Mouse (Mus musculus) CH12.LX (cell line): Measurements from ENCODE around the gene Slc26a1. TPM values are rescaled to one million over a fixed set of nuclear protein-coding genes. Genes with fewer than 3 reads are reported as not detected.
A peak's percentile ranks its signal among the peaks of the same experiment; 100 is the strongest.

Experiments
- DNase-seq: peaks from one replicate; pipeline ENCODE4 v3.0.0-alpha.2; 2013; ENCODE audit errors: extremely low read depth
- H3K27ac ChIP-seq: 2 replicates; pipeline ENCODE4 v1.5.1; 2012; ENCODE audit warnings: low read depth, mild to moderate bottlenecking, control low read depth, moderate library complexity; ENCODE audit not compliant: insufficient read depth
- H3K27me3 ChIP-seq: replicated peaks from 2 replicates; pipeline ENCODE3; 2012; ENCODE audit warnings: inconsistent platforms
- H3K36me3 ChIP-seq, 2 experiments: replicated peaks in 1 of 2; 2 replicates each; pipeline versions ENCODE3 to v1.6.1; 2012; ENCODE audit warnings: inconsistent platforms in 1 of 2, low read length in 1 of 2, mild to moderate bottlenecking in 1 of 2, mixed read lengths in 1 of 2, moderate library complexity in 1 of 2; ENCODE audit not compliant: control insufficient read depth in 1 of 2, insufficient read depth in 1 of 2
- H3K4me1 ChIP-seq, 2 experiments: 2 replicates each; pipeline ENCODE4 v1.6.1; 2012; ENCODE audit warnings: inconsistent platforms in 1 of 2, moderate library complexity in 1 of 2; ENCODE audit not compliant: insufficient read depth in 2 of 2, control insufficient read depth in 1 of 2
- H3K4me2 ChIP-seq: 2 replicates; pipeline ENCODE4 v1.6.1; 2012; ENCODE audit warnings: low read depth, mild to moderate bottlenecking, control low read depth; ENCODE audit not compliant: poor library complexity, insufficient read depth, severe bottlenecking
- H3K4me3 ChIP-seq, 3 experiments: fragments of 150-350 bp in 1 of 3; sonication (generic) in 1 of 3; replicated peaks in 1 of 3; 2 replicates each; pipeline versions ENCODE3 to v1.5.1; 2011 to 2012; ENCODE audit warnings: low read depth in 2 of 3, low read length in 2 of 3, mild to moderate bottlenecking in 2 of 3, moderate library complexity in 2 of 3, control low read depth in 1 of 3, improper control_type of control experiment in 1 of 3, inconsistent platforms in 1 of 3, mixed read lengths in 1 of 3; ENCODE audit not compliant: poor library complexity in 1 of 3
- H3K79me2 ChIP-seq: replicated peaks from 2 replicates; pipeline ENCODE4 v1.6.1; 2012; ENCODE audit warnings: mild to moderate bottlenecking, moderate library complexity; ENCODE audit not compliant: control insufficient read depth, poor library complexity, insufficient read depth, severe bottlenecking; ENCODE audit errors: extremely low read depth
- H3K9ac ChIP-seq: 2 replicates; pipeline ENCODE4 v1.6.1; 2012; ENCODE audit warnings: low read depth, mild to moderate bottlenecking, control low read depth, moderate library complexity; ENCODE audit not compliant: insufficient read depth
- H3K9me3 ChIP-seq: replicated peaks from 2 replicates; pipeline ENCODE3; 2012; ENCODE audit warnings: low read length, inconsistent platforms, mixed read lengths
- BHLHE40 ChIP-seq: IDR thresholded peaks from 2 replicates; pipeline ENCODE4 v1.6.1; 2011; ENCODE audit warnings: mild to moderate bottlenecking, low read depth, low read length, improper control_type of control experiment
- CTCF ChIP-seq, 2 experiments: IDR thresholded peaks in 1 of 2; conservative IDR thresholded peaks in 1 of 2; 2 replicates each; pipeline ENCODE4 v1.5.1; 2011 to 2012; ENCODE audit warnings: low read depth in 2 of 2, low read length in 2 of 2, improper control_type of control experiment in 1 of 2, inconsistent platforms in 1 of 2, mild to moderate bottlenecking in 1 of 2, moderate library complexity in 1 of 2
- EP300 ChIP-seq: IDR thresholded peaks from 2 replicates; pipeline ENCODE4 v1.6.1; 2011; ENCODE audit warnings: low read length, improper control_type of control experiment
- HCFC1 ChIP-seq: IDR thresholded peaks from 2 replicates; pipeline ENCODE4 v1.6.1; 2012; ENCODE audit warnings: low read depth, mild to moderate bottlenecking, inconsistent platforms, low read length, improper control_type of control experiment
- JUN ChIP-seq: IDR thresholded peaks from 2 replicates; pipeline ENCODE4 v1.6.1; 2011; ENCODE audit warnings: low read depth, mild to moderate bottlenecking, low read length, improper control_type of control experiment, moderate library complexity; ENCODE audit not compliant: insufficient read depth
- JUND ChIP-seq: conservative IDR thresholded peaks from 2 replicates; pipeline ENCODE4 v1.6.1; 2011; ENCODE audit warnings: low read depth, low read length, improper control_type of control experiment
- KAT2A ChIP-seq: IDR thresholded peaks from 2 replicates; pipeline ENCODE4 v1.6.1; 2012; ENCODE audit warnings: low read length, improper control_type of control experiment, inconsistent platforms; ENCODE audit not compliant: insufficient replicate concordance
- MAFK ChIP-seq: IDR thresholded peaks from 2 replicates; pipeline ENCODE4 v1.6.1; 2011; ENCODE audit warnings: low read length, improper control_type of control experiment; ENCODE audit not compliant: insufficient replicate concordance
- MEF2A ChIP-seq: IDR thresholded peaks from 2 replicates; pipeline ENCODE4 v1.6.1; 2014; ENCODE audit warnings: low read depth, mild to moderate bottlenecking, inconsistent platforms, low read length, improper control_type of control experiment, borderline replicate concordance
- MYC ChIP-seq: IDR thresholded peaks from 2 replicates; pipeline ENCODE4 v1.6.1; 2011; ENCODE audit warnings: low read depth, mild to moderate bottlenecking, improper control_type of control experiment, low read length
- SIN3A ChIP-seq: IDR thresholded peaks from 2 replicates; pipeline ENCODE4 v1.6.1; 2012; ENCODE audit warnings: low read length, improper control_type of control experiment, inconsistent platforms
- ZC3H11A ChIP-seq: IDR thresholded peaks from 2 replicates; pipeline ENCODE4 v1.6.1; 2012; ENCODE audit warnings: low read depth, mild to moderate bottlenecking, inconsistent platforms, low read length, improper control_type of control experiment
- dilution Hi-C: fragments of 300-500 bp; cut with MboI; formaldehyde crosslinking; loops from 2 replicates; pipeline ENCODE4 v1.14.3; 2020; ENCODE audit warnings: low sequenced_read_pairs; ENCODE audit not compliant: extremely low pct_unique_long_range_greater_than_20kb, extremely low pct_ligation_motif_present
- in situ Hi-C: fragments of 300-500 bp; cut with MboI; formaldehyde crosslinking; loops from 3 replicates; pipeline ENCODE4 v1.14.3; 2019; ENCODE audit warnings: low sequenced_read_pairs, low pct_ligation_motif_present, low pct_unique_long_range_greater_than_20kb, mixed read lengths
- polyA plus RNA-seq: library from polyadenylated mRNA; unstranded; fragments of >175 nt; gene quantifications from 2 replicates; pipeline ENCODE4 v1.2.1, GENCODE M21; 2012; ENCODE audit warnings: low read depth; ENCODE audit not compliant: insufficient read length
- total RNA-seq, 2 experiments: library from RNA; depleted of rRNA; stranded (reverse); fragments of 300-350 nt in 1 of 2; fragments of >200 nt in 1 of 2; gene quantifications; 2 replicates each; pipeline ENCODE4 v1.2.3; 2012 to 2014

Slc26a1 gene
- total and polyA plus RNA-seq, 3 experiments = 0.07 to 0.08 TPM; not detected in 1

GRCm38 (mm10) chr5:108629634-108630483, 45.5 kb downstream of the Slc26a1 start, which contains the start of the genes Gak and Tmem175 (continued):
- TF ChIP-seq KAT2A (peak; percentile 57; the same call in 1 of the 2 replicates), MAFK (peak; percentile 88), JUN (no peak), SIN3A (peak; percentile 1; the same call in 1 of the 2 replicates)

DNA sequence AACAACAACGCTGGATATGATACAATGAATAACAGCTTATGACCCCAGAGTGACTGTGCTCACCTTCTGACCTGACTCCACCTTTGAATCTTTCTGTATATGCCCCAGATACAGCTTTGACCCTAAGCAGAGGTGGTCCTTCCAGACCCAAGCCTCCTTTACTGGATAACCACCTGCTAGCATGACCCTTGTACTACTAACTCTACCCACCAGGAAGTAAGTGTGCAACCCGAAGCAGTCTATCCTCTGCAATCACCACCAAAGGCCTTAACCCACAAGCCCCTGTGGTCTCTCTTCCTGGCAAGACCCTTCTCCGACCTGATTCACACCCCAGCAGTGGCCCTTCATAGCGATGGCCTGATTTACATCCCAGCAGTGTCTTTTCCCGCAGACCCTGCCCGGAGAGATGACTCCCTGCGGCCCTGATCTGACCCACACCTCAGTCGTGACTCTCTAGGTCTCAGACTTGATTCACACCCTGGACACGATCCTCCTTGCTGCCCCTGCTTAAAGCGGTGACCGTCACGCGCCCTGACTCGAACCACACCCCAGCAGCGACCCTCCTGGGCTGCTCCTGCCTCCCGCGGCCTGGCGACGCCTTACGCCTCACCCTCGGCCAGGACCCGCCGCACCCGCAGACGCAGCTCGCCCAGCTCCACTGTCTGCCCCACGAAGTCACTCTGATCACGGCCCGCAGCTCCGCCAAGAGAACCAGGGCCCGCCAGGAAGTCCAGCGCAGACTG, 46.3 kb downstream of the Slc26a1 start:
- H3K4me2 ChIP-seq = peak overlapping the region; percentile 33; the same call in 1 of the 2 replicates
- H3K4me1 ChIP-seq = peaks cover 10 to 33% of the 10 kb centered on the region in 2 experiments; a peak in 3 of 4 replicates
- in situ Hi-C loops (no loop called here), dilution Hi-C loops (no loop called here)
- peaks cover 7 to 19% of the 10 kb centered on the region in 2 experiments for H3K36me3 ChIP-seq
- peak overlapping the region; percentile 32 for H3K27ac ChIP-seq
- H3K79me2 ChIP-seq = peaks cover 39% of the 10 kb centered on the region
- H3K9ac ChIP-seq = peak overlapping the region; percentile 92
- DNase-seq = peak; percentile 38
- TF ChIP-seq MYC (0 out of 2 replicates have a peak, but pooled peaks have one; percentile 22), JUND (no peak), MEF2A (no peak)
- H3K9me3 ChIP-seq = no peaks in the 10 kb centered on the region
- H3K27me3 ChIP-seq = no peaks in the 10 kb centered on the region
- peak overlapping the region; percentile 85 to 98 (median 94) for H3K4me3 ChIP-seq

DNA sequence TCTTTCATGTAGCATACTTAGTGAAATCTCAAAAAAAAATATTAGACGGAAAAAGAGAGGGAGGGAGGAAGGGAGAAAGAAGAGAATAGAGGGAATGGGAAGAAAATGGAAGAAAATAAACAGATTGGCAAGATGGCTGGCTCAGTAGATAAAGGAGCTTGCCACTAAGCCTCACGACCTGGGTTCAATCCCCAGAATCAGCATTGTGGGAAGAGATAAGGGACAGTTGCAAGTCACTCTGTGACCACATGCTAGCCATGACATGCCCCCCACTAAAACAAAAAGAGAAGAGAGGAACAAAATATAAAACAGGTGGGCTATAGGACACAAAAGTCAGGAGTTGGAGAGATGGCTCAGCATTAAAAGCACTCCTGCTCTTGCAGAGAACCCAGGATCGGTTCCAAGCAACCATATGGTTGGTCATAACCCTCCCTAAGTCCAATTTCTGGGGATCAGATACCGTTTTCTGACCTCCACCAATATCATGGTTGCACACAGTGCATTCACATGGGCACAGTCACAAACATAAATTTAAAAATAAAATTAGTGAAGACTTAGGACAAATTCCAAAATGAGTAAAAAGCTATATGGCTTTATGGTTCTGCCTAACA, 49.2 kb downstream of the Slc26a1 start:
- dilution Hi-C loops (no loop called here), in situ Hi-C loops (no loop called here)
- Histone ChIP-seq H3K4me1 (peaks cover 10 to 30% of the 10 kb centered on the region in 2 experiments; a peak in 3 of 4 replicates), H3K9me3 (no peaks in the 10 kb centered on the region), H3K79me2 (peaks cover 43% of the 10 kb centered on the region), H3K9ac (peak overlapping the region; percentile 9; the same call in 1 of the 2 replicates), H3K27me3 (no peaks in the 10 kb centered on the region), H3K4me2 (no peak overlapping the region), H3K27ac (no peak overlapping the region), H3K36me3 (peaks cover 33 to 48% of the 10 kb centered on the region in 2 experiments), H3K4me3 (no peak overlapping the region)
- TF ChIP-seq EP300 (no peak), CTCF (conservative IDR thresholded peaks at IDR 0.05 in 1 of 2, IDR thresholded peaks at IDR 0.05 in 1 of 2; ENCODE audit: low read depth in 2 of 2, low read length in 2 of 2) (no peak), BHLHE40 (no peak), ZC3H11A (no peak), HCFC1 (no peak), MYC (no peak)
- DNase-seq = no peak
